Mouse (Mus musculus) frontal cortex, adult 2 months (tissue): Measurements from ENCODE around the gene Nvl. TPM values are rescaled to one million over a fixed set of nuclear protein-coding genes. Genes with fewer than 3 reads are reported as not detected.

Experiments used
- DNase-seq, 2 experiments: peaks; one replicate each; pipeline ENCODE4 v3.0.0; 2022; ENCODE audit warnings: low spot score in 1 of 2; ENCODE audit errors: extremely low spot score in 1 of 2
- polyA plus RNA-seq: library from polyadenylated mRNA; depleted of rRNA; stranded (reverse); fragments of >200 nt; gene quantifications from 2 replicates; pipeline ENCODE4 v1.2.3, GENCODE M21; 2012; rRNA removed

Nvl gene
- polyA plus RNA-seq, 1 experiment, result 98.6 TPM

DNA sequence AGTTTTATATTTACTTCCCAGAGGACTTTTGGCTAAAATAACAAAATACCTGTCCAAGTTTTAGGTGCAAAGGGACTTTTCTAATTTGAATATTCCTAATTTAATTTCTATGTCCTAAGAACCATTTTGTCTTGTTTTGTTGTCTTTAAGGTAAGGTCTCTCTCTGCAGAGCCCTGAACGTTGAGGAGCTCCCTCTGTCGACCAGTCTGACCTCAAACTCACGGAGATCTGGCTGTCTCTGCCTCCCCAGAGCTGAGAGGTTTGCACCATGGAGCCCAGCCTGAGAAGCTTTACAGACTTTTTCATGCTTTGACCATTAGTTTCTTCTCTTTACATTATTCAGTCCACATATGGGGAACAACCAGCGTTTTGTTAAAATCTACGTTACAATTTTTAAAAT is 70.9 kb downstream of the Nvl start:
- no peak for DNase-seq

DNA sequence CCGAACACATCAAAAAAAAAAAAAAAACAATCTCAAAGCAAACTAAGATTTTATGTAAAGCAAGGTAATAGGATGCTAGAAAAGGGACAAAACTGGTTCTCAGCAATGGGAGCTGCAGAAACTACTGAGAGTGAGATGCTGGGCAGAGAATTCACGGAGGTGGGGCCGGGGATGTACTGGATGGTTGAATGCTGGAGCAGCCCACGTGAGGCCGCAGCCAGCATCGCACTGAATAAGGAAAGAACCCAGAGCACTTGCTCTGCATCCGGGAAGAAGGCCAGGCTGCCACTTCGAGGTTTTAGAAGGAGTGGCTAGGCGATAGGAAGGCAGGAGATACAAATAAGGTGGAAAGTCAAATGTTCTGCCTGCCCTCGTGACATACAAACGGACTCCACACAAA is 74.3 kb downstream of the Nvl start:
- DNase-seq, result peak; percentile 8 to 40

DNA sequence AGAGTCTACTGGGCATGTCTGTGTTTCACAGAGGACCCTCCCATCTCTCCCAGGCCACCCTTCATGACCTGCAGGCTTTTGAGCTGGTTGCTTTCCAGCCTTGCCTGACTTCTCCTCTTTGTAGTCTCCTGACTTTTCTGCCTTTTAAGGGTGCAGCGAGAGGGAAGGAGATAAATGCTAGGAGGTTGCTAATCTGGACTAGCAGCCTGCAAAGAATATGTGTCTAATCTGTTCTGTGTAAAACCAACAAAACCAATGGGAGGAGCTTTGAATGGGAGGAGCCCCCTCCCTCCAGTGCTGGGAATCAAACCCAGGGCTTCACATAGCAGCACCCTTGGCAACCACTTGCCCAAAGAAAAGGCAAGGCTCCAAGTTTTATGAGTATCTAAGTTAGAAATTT is 75.7 kb downstream of the Nvl start:
- DNase-seq, result no peak

DNA sequence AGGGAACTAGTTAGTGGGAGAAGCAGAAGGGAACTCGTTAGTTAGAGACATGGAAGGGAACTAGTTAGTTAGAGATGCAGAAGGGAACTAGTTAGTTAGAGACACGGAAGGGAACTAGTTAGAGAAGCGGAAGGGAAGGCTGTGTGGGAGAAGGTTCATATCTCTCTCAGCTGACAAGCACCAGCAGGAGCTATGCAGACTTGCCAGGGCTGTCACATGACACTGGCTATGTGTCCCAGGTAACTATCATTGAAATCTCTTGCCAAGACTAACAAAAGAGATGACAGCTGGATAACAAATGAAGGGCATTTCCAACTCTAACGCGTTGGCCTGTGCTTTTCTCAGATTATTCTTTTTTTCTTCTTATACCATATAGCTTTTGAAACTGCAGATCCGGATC is 79.4 kb downstream of the Nvl start:
- DNase-seq, result no peak

DNA sequence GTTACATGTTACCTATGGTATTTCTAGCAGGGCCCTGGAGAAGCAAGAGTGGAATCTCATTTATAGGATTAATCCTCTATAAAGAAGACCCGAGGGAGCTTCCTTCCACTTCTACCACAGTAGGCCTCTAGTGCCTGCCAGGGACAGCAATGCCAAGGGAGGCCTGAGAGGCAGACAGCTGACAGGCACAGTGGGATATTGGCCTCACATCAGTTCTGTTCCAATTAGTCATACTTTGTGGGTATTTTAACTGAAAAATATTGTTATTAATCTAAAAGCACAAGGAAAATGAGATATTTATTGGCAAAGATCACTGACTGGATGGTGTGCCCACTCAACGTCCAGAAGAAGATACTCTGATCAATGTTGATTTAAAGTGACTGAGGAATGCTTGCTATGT is 80.0 kb downstream of the Nvl start:
- DNase-seq, result no peak

DNA sequence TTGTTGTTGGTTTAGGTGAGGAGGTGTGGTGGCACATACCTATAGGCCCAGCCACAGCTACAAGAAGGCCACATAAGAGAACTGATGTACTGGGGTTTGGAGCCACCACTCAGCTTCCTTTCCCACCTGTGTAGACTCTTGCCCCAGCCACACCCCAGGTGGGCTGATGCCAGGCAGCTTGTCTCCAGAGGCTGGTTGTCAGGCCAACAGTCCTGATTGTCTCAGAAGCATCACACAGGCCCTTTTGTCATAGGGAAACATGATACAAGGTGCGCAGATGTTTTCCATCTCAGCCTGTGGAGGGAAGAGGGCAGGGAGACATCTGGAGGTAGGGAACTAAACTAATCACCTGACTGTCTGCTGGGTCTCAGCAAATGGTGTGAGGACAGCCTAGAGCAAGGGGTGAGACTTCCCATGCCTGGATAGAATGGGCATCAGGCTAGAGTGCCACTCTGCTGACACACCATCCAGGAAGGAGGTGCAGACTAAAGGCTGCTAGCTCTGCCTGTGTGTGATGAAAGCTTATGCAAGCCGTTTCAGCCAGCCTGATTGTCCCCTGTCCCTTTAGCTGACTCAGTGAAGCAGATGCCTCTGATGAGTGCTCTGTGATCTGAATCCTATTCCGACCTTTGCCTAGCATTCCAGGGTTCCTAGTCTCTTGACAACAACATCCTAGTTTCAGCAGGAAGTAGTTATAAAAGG is 82.1 kb downstream of the Nvl start:
- DNase-seq, result no peak

DNA sequence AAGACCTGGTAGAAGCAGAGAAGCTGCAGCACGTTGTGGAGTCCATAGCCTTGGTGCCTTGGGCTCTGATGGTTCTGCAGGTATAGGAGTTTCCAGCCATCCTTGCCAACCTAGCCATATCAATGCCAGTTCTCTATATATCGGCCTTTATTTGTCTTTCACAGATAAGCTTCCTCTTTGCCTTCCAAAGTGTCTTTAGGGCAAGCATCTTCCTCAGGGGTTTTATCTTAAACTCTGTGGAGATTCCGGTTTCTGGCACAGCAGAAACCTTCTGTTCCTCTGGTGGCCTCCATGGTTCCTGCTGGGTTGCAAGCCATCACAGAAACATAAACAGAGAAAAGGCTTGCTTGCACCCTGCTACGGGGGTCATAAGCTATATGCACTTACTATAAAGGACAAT is 91.1 kb downstream of the Nvl start:
- DNase-seq, result no peak

DNA sequence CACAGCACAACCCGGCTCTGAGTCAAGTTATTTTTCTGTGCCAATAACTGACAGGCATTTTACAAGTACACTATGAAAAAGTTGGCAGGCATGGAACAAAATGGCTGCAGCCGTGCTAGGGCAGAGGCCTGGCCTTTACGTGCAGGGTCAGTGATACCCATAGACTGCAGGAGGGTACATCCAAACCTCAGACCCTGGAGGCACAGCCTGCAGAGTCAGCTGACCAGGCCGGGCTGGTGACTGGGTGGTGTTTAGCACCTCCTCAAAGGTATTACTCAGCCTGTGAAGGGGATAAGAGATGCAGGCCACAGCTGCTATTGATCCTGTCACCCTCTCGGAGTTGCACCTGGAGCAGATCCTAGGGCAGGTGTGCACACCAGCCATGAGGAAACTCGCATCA is 93.1 kb downstream of the Nvl start, which contains the start of gene 9130409I23Rik:
TSS of gene 9130409I23Rik (plus strand) at position 301 of the 400 bp plus-strand sequence.
- no peak for DNase-seq

DNA sequence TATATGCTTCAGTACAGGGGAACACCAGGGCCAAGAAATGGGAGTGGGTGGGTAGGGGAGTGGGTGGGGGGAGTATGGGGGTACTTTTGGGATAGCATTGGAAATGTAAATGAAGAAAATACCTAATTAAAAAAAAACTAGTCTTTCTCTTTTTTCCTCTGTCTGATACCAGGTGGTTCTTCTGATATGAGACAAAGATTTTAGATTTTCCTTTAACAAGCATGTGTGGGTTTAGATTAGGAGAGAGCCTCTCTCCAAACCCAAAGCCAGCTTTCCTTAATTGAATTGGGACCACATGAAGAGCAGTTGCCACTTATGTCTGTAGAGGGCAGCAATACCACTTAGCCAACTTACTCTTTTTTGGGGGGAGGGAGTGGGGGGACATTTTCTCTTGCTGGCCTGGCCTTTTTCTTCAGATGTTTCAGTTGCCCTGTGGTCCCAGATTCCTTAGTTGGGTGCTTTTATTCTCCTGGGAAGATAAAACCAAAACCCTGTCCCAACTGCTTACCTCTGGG is 94.6 kb downstream of the Nvl start:
- DNase-seq, result peak in 1 of 2 experiments; percentile 6

DNA sequence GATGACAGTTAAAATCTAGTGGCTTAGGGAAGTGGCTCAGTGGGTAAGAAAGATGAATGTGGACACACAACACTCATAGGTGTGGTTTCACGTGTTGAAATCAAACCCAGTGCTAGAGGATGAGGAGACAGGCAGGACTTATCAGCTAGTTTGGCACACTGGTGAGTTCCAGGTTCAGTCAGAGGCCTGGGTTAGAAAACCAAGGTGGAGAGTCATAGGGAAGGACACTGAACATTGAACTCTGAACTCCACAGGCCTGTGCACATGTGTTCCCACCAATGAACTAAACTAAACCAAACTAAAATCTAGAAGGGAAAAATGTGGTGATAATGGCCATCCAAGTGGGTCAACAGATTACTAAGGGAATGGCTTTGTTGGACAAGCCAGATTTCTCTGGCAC is 96.5 kb downstream of the Nvl start:
- no peak for DNase-seq

DNA sequence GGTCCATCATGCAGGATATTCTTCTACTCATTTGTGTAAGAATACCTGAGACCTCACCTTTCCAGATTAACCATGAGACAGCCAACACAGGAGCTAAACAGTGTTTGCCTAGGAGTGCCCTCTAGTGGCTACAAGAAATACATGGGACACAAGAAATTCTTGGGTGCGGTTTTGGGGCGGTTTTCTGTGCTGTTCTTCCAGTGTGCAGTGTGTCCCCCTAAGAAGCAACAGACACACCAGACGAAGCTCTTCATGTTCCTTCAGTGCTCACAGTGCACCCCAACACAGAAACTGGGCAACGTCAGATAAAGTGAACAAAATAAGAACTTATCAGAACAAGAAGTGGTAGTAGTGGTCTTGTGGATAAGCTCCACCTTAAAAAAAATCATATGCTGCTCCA is 104.4 kb downstream of the Nvl start:
- peak in 1 of 2 experiments; percentile 34 for DNase-seq

DNA sequence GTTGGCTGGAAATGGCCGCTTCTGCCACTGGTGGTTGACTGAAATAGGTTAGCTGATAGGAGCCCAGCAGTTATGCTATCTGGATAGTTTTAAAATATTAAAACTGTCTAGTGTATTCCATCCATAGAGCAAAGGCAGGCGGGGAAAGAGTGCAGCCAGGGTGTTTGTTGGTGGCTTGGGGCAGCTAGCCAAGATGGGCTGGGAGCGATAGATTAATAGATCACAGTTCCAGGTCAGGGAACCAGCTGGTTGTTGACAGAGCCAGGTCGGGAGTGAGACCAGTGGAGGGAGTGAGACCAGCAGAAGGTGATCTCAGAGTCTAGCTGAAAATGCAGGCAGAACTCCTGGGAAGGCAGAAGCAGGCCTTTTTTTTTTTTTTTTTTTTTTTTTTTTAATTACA is 106.4 kb downstream of the Nvl start:
- DNase-seq, result no peak

Other genes with a start within 250 kb of the Nvl start
- 35.6 and 39.2 TPM in 2 replicates for gene Pycr2, start 239.9 kb downstream of the Nvl start, polyA plus RNA-seq
- 1.8 and 4.3 TPM in 2 replicates for gene Lefty1, start 209.2 kb downstream of the Nvl start, polyA plus RNA-seq
- gene Tmem63a, start 201.9 kb downstream of the Nvl start, polyA plus RNA-seq, result 29.6 and 30.2 TPM in 2 replicates
- 29.8 and 34.6 TPM in 2 replicates for gene Ephx1, start 123.3 kb downstream of the Nvl start, polyA plus RNA-seq
- not detected in 2 replicates for gene 9130409I23Rik, start 93.0 kb downstream of the Nvl start, polyA plus RNA-seq
- 25.2 and 28.7 TPM in 2 replicates for gene Cnih4, start 489 bp upstream of the Nvl start, polyA plus RNA-seq
- 53.0 and 56.8 TPM in 2 replicates for gene Wdr26, start 67.8 kb upstream of the Nvl start, polyA plus RNA-seq
- 45.6 and 61.1 TPM in 2 replicates for gene Cnih3, start 208.4 kb upstream of the Nvl start, polyA plus RNA-seq